Mouse (Mus musculus): ENCODE measurements around the gene Meltf.

Meltf gene

DNA sequence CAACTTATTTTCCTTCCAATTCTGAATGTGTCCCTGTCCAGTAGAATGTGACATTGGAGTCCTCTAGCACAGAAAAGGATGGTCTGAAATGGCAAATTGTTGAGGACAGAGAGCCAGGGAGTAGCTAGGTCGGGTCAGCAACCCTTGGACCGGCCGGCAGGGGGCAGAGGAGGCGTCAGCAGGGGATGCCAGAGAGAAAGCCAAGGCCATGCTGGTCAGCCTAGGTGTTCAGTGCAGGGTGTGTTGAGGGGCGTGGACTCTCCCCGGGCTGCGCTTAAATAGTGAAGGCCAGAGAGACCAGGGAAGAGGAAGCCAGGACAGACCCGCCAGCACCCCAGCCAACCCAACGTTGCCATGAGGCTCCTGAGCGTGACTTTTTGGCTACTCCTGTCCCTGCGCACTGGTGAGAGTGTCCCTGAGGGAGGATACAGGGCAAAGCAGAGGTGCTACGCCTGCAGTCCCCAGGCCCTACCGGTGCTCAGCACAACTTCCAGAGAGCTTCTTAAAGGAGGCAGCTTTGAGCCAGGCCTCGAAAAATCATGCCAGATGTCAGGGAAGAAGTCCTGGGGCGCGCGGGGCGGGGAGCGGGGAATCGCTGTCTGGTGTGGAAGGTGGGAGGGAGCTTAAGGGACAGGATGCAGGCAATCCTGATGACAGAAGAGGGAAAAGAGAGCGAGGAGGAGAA lies at the start of gene Meltf:
Gene Meltf, plus strand, starts transcription at position 238 of the 685 bp plus-strand sequence.
- DNase-seq (ENCODE audit: extremely low read depth, low read depth): no peak

DNA sequence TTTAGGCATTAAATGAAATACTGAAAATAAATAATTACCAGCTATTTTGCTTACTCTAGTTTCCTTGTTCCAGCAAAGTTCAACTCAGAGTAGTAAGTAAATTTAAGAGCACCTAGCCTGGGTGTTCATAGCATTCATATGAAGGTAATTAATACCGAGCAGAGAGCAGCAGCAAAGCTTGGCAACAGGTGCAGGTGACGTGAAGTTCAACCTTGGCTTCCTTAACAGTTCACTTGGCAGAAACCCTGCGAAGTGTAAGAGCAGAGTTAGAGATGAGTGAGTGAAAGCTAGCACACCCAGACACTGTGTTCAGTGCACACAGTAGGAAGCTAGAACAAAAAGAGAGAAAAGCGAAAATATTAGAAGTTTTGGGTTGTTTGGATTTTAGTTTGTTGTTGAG lies 47.9 kb upstream of the Meltf start:
- no peak for DNase-seq (ENCODE audit: extremely low read depth, low read depth)

DNA sequence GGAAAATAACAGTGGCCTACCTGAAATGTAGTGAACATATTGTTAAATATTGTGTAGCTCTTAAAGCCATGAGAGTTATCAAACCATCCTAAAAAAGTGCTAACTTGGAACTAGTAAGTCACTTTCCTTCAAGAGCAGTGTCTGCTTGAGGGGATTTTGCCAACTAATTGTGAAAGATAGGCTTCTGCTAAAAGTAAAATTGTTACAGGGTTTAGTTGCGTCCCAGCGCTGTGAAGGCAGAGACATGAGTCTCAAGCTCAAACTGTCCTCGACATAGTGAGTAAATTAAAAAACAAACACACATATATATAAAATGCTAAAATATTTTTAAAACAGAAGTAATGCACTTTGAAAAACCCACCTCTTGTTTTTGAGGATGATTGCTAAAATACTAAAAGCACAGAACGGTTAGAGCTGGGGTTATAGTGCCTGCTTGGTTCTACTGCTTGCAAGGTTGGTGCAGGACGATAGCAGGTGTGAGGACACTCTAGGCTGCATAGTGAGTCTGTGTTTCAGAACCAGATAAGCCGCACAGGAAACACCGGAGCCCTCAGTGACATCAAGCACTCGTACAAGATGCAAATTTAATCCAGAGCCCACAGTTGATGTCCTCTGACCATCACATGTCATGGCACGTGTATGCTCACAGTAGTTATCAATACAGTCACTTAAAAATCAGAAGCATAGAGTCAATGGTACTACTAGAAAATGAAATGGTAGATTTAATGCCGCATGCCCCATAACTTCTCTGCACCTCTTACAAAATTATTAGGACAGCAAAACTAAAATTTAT lies 45.8 kb upstream of the Meltf start:
- no peak for DNase-seq (ENCODE audit: extremely low read depth, low read depth)

DNA sequence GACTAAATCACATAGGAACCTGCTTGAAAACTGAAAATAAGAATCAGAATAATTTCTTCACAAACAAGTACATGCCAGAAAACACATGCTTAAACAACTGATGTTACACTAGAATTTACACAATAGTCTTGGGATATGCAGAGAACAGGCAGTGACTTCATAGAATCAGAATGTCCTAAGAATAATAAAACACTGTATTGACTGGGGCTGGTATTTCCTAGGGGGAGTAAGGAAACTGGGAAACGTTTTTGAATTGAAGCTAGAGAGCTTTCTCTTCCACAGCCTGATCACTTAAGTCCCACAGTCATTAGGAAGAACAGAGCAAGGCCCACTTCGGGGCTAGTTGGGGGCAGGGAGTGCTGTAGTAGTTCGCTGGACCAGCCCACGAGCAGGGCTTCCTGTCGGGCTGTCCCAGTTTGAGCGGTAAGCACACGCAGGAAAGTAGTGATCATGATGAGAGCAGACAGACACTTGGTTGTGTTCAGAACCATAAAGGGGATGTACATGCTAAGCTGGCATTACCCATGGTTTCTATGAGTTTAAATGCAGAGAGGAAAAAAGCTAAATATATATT lies 44.5 kb upstream of the Meltf start:
- no peak for DNase-seq (ENCODE audit: extremely low read depth, low read depth)

DNA sequence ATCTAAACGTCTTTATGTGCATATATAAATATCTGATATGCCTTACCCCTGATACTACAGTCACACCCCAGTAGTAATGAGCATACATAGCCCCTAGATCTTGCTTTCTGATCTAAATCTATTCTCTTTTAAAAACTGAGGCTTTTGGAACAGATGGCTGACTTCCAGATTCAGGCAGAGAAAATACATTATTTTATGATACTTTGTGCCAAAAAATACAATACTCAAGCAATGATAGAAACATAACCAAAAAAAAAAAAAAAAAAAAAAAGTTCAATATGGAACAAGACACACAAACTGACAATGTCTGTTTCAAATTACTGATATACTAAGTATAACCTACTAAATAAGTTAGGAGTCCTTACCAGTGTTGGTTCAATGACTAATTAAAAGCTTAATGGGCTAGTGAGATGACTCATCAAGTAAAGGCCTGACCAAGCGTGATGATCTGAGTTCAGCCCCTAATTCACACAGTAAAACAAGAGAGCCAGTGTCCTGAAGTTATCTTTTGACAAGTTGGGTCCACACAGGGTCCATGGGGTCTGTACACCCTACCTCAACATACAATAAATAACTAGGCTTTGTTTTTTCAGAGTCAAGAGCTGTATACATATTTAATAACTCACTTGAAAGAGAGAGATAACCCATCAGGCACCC lies 43.8 kb upstream of the Meltf start:
- no peak for DNase-seq (ENCODE audit: extremely low read depth, low read depth)

DNA sequence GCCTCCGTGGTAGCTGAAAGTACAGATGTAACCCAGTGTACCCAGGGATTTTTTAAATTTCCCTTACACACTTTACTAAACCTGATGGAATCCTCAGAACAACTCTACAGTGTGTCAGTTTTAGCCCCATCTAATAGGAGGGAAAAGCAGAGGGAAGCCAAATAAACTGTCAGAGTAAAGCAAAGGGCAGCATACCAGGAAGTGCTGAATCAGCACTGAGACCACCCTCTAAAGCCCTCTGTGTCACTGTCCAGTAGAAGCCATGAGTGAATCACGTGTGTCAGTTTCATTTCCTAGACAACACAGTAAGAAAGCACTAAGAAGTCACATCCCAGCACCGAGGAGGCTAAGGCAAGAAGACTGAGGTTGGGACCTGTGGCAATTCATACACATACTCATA lies 41.2 kb upstream of the Meltf start:
- no peak for DNase-seq (ENCODE audit: extremely low read depth, low read depth)

DNA sequence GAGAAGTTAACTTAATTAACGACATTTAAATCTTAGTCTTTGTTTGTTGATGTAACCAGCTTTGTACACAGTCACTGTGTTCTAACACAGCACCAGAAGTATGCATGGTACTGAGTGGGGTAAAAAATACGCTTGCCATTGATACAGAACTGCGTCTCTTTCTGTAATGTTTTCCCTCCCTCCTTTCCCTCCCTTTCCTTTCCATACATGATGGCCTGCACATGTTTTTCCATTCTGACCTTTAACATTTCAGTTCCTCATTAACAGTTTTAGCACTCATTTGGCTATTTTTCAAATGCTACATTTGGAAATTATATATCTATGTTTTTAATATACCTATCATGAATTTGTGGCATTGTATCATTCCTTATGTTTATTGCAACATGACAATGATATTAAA lies 34.4 kb upstream of the Meltf start:
- no peak for DNase-seq (ENCODE audit: extremely low read depth, low read depth)

DNA sequence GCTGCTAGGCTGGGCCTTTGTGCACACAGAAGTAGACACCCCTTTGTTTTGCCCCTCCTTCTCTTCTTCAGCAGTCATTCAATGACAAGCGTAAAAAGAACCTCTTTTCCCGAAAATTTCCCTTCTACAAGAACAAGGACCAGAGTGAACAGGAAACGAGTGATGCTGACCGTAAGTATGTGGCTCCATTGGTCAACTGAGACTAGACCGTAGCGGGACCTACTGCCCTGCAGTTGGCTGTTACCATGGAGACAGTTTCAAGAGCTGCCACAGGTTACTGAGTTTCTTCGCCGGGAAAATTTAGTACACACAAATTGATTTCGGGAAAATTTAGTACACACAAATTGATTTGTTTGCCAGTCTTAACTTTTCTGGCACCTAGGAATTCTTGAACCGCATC lies 31.8 kb upstream of the Meltf start:
- no peak for DNase-seq (ENCODE audit: extremely low read depth, low read depth)

DNA sequence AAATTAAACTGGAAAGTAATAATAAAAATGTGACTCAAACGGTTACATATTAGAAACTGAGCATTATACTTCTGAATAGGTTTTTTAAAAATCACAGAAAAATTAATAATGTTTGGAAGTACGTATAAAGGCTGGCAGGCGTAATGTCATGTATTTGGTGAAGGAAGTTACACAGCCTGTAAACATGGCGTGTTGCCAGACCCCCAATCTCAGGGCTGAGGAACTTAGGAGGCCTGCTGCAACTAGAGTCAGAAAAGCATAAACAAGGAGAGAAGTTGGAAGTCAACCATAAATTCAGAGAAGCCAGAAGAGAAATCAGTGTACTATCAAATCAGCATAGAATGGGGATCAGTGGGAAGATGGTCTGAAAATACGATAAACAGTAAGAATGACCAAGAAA lies 14.7 kb upstream of the Meltf start:
- no peak for DNase-seq (ENCODE audit: extremely low read depth, low read depth)

DNA sequence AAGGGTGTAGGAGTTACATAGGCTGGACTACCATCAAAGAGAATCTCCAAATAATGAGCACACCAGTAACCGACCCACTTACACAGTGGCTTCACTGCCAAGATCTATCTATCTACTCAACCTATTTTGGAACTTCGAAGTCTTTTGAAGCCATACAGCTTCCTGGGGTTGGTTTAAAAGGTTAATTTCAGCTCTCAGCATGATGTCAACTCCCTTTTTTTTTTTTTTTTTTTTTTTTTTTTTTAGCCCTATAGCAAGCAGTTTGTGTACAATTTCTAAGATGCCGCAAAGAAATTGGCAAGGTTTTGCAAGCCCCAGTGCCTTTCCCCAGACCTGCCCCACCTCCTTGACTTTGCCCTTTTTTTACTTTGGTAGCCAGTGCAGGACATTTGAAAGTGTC lies 13.4 kb upstream of the Meltf start:
- DNase-seq (ENCODE audit: extremely low read depth, low read depth): no peak

DNA sequence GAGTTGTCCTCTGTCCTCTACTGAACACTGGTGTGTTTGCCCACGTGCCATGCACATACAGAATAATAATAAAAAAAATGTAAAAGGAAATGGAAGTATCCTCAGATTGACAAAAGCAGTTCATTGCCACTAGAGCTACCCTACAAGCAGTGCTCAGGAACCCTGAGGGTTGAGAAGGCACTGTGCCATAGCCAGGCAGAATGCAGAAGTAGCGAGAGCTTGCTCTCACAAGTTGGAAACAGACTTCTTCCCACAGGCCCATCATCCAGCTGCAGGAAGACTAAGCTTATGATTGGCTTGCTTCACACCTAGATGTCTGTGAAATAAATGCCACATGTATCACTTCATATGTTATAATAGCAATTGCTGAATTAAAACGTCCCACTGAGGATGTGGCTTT lies 11.7 kb upstream of the Meltf start:
- DNase-seq (ENCODE audit: extremely low read depth, low read depth): no peak

DNA sequence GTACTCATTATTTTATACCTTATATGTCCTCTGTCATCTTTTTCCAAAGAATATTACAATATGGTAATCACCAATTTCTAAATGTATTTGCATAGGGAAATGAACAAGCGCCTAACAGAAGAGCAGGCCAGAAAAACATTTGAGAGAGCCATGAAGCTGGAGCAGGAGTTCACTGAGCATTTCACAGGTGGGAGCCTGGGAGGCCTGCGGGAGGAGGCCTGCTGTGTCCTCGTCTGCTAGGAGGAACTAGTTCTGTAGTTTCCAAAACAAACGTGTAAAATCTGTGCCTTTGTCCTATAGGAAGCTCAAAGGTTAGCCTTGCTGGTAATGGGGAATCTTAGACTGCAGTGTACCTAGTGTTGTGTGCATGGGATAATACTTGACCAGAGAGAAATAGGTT lies 10.9 kb upstream of the Meltf start:
- no peak for DNase-seq (ENCODE audit: extremely low read depth, low read depth)

DNA sequence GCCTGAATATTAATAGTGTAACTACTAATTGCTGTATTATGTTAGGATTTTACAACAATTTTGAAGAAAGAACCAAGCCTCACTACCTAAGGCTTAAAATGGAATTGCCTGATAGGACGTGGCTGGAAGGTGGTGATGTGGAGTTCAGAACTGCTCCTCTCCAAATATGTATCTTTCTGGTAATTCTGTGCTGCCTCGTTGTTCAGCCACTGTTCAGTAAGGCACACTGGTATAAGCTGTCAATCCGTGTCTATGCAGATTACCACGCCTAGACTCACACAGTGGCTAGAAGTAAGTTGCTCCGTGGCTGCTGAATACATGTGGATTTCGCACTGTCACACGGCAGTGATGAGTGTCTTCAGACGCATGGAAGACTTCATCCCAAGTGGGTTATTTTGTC lies 4.9 kb upstream of the Meltf start:
- no peak for DNase-seq (ENCODE audit: extremely low read depth, low read depth)

DNA sequence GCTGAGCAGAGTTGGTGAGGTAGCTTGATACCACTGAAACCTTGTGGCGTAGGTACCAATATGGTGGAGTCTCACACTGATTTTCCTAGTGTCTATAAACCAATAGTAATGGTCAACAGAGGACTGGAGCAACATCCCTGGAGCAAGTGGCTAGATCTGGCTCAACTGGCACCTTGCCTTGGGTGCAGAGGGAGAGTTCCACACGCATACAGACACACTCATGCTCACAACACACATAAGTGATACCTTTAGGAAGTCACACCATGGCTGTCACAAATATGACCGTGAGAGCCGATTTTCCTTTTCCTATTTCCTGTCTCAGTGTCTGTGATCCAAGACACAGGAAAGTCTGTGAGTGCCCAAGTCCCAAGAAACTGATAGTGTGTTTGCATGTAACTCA lies 3.2 kb upstream of the Meltf start:
- no peak for DNase-seq (ENCODE audit: extremely low read depth, low read depth)

DNA sequence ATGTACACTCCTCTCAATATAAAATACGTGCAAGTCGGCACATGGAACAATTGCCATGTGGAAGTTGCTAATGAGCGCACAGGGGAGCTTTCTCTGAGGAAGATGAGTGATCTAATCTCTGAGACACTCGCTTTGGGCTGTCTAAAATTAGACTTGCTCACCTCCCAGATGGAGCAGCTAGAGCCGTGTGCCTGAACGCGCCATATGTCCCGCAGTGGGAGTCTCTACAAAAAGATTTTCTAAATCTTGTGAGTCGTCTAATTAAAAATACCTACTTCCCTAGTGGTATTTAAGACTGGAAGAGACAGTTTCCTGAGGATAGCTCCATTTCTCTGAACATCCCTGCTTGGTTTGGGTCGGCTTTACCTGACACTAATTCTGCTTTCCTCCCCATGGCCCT lies 2.2 kb upstream of the Meltf start:
- DNase-seq (ENCODE audit: extremely low read depth, low read depth): no peak

DNA sequence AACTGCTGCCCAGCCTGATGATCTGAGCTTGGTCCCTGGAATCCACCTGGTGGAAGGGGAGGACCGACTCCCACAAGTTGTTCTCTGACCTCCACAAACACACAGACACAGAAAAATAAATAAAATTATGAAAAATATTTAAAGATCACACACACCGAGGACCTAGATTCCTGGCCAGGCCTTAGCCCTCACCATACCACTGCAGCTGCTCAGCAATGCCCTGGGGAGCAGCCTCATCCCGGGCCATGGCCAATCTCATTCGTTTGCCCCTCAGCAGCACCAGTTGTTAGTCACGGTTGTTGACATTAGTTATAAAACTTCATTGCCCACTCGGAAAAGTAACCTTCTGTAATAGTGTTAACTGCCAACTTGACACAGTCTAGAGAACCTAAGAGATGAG lies 558 bp upstream of the Meltf start:
- DNase-seq (ENCODE audit: extremely low read depth, low read depth): no peak

DNA sequence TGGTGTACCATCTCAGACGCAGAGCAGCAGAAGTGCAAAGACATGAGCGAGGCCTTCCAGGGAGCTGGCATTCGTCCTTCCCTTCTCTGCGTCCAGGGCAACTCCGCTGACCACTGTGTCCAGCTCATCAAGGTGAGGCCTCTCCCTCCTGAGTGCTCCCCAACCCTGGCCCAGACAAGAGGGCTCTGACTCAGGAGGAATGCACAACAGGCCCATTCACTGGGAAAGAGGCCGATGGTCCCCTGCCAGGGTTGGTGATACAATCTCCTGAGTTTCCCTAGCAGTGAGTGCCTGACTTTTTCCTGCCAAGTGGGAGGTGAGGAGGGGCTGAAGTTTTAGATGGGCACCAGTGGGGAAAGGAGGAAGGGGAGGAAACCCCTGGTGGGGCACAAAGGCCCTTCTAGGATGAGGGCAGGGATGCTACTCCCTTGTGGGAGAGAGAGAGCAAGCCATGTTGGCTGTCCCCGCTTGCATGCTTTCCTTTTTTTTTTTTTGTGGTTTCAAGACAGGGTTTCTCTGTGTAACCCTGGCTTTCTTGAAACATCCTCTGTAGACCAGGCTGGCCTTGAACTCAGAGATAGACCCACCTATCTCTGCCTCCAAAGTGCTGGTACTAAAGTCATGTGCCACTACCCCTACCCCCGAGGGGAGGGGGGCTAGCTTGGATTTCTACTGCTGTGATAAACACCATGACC lies 1.7 kb downstream of the Meltf start:
- no peak for DNase-seq (ENCODE audit: extremely low read depth, low read depth)

DNA sequence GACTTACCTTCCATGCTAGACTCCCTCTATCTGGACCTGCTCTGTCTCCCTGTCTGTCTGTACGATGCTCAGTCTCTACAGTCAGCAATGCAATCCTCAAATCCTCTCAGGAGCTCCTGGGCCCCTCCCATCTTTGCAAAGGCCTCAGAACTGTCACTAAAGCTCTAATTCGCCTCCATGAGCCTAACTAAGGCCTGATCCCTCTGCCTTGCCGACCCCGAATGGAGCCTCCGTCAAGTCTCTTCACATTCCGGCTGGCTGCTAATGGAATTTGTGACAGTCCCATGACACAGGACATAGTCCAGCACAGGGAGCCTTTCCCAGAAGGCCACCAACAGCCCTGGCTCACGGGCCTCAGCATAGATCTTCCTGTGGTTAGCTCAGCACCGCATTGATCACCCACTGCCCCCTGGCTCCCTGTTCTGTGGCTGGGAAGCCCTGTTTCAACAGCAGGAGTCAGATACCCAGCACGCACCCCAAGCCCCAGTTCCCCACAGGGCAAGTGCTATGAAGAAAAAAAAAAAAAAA lies 3.8 kb downstream of the Meltf start:
- no peak for DNase-seq (ENCODE audit: extremely low read depth, low read depth)

DNA sequence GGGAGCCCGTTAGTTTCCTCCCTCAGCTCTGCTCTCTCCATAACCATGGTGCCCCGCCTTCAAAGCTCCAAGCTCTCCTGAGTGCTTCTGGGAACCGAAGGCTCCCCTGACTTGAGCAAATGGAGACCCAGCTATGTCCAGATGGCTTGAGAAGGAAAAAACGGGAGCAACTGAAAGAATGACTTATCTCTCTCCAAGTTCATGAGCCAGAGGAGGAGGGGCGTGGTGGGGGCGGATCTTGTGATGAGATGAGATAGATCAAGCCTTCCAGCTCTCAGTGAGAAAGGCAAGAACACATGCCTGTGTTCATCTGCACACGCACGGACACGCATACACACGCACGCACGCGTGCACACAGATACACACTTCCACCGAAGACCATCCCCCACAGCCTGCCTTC lies 4.7 kb downstream of the Meltf start:
- DNase-seq (ENCODE audit: extremely low read depth, low read depth): no peak

DNA sequence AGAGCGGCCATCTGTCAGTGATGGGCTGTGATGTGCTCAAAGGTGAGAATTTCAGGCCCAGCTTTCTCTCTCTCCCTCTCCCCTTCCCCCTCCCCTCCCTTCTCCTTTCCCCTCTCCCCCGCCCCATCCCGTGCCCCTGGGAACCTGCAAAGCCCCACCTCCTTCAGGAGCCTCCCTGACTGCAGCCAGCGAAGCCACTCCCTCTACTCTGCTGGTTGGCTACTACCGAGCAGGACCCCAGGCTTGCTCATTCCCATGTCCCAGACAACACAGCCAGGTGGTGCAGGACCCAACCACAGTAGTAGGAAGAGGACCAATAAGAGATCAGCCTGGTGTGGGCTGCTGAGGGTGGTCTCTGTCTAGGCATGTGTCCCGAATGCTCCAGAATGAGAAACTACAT lies 5.3 kb downstream of the Meltf start:
- no peak for DNase-seq (ENCODE audit: extremely low read depth, low read depth)

DNA sequence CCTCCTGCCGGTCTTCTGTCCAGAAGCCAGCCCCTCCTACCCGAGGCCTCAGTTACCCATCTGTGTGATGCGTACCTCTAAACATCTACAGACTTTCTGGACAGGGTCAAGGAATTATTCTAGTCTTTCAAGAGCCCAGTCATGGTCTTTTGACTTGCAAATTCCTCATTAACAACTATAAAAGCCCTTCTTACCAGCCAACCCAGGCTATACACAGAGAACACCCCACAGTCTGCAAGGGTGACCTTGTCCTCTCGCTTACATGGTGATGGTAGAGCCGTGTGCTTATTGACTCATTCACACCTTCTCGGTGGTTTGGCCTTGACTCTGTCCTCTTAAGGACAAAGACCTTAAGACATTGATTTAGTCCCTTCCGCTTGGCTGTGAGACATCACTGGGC lies 12.3 kb downstream of the Meltf start:
- no peak for DNase-seq (ENCODE audit: extremely low read depth, low read depth)
